Mouse (Mus musculus) cerebellum, adult 18-20 months (tissue): ENCODE results near the gene Hist1h1c.
A peak's percentile ranks its signal among the peaks of the same experiment; 100 is the strongest.
"Not testable (repeated sequence)": the region's sequence is repeated elsewhere in the genome, so short reads cannot be mapped to it uniquely, and the experiment has no call there.

ENCODE experiments used
- DNase-seq, 2 experiments: peaks; one replicate each; pipeline ENCODE4 v3.0.0; 2021

Hist1h1c gene

DNA sequence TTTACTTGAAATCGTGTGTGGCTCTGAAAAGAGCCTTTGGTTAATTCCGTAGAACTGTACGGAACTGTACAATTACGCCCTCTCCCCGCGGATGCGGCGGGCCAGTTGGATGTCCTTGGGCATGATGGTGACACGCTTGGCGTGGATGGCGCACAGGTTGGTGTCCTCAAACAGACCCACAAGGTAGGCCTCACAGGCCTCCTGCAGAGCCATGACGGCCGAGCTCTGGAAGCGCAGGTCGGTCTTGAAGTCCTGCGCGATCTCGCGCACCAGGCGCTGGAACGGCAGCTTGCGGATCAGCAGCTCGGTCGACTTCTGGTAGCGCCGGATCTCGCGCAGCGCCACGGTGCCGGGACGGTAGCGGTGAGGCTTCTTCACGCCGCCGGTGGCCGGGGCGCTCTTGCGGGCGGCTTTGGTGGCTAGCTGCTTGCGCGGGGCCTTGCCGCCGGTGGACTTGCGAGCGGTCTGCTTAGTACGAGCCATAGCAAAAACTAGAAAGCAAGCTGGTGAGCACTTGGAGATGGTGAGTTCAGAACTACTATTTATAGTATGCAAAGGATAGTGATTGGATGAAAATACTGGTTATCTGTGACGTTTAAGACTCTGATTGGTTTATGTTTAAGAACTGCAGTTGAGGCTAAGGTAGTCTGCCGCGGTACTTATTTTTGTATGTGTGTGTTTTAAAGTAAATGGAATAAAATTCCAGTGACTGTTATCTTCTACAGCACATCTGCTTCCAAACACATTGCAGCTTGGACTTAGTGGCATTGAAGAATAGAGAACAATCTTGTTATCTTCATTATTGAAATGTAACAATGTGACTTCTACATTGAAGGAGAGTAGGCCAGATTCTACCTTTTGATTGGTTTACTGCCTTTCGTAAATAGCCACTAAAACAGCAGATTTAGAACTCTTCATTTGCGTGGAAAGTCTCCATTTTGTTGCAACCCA is 23.5 kb downstream of the Hist1h1c start, which contains the start of gene Hist1h3a:
Gene Hist1h3a (minus strand): TSS at position 516 of the 951 bp plus-strand sequence.
- DNase-seq: peak; percentile 59 to 71

DNA sequence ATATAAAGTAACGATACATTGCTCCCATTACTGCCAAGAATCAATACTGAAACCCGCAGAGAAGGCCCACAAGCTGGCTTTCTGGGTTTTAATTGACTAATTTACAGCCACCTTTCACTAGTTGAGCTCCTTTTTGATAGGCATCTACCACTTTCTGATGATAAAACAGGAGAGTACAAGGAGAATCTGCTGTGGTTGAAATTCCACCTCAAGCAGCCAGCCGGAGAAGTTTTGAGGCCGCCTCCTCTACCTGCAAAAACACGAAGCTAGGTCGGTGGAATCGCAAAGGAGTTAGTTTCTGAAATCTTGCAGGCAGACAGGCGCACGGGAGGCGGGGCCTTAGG is 24.6 kb downstream of the Hist1h1c start:
- DNase-seq: peak in 1 of 2 experiments; percentile 70

DNA sequence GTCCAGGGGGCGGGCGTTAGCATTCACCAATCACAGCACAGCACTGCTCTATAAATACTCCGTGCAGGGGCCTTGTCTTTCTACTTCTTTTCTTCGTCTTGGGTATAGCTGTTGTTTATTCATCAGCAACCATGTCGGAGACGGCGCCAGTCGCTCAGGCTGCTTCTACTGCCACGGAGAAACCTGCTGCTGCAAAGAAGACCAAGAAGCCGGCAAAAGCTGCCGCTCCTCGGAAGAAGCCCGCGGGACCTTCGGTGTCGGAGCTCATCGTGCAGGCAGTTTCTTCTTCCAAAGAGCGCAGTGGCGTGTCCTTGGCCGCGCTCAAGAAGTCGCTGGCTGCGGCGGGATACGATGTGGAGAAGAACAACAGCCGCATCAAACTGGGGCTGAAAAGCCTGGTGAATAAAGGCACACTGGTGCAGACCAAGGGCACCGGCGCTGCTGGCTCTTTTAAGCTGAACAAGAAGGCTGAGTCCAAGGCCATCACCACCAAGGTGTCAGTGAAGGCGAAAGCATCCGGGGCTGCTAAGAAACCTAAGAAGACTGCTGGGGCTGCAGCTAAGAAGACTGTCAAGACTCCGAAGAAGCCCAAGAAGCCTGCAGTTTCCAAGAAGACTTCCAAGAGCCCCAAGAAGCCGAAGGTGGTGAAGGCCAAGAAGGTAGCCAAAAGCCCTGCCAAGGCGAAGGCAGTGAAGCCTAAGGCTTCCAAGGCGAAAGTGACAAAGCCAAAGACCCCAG is 25.1 kb downstream of the Hist1h1c start, which contains the start of gene Hist1h1a:
Gene Hist1h1a (plus strand): TSS at position 81 of the 738 bp plus-strand sequence.
- DNase-seq: peak in 1 of 2 experiments; percentile 77

DNA sequence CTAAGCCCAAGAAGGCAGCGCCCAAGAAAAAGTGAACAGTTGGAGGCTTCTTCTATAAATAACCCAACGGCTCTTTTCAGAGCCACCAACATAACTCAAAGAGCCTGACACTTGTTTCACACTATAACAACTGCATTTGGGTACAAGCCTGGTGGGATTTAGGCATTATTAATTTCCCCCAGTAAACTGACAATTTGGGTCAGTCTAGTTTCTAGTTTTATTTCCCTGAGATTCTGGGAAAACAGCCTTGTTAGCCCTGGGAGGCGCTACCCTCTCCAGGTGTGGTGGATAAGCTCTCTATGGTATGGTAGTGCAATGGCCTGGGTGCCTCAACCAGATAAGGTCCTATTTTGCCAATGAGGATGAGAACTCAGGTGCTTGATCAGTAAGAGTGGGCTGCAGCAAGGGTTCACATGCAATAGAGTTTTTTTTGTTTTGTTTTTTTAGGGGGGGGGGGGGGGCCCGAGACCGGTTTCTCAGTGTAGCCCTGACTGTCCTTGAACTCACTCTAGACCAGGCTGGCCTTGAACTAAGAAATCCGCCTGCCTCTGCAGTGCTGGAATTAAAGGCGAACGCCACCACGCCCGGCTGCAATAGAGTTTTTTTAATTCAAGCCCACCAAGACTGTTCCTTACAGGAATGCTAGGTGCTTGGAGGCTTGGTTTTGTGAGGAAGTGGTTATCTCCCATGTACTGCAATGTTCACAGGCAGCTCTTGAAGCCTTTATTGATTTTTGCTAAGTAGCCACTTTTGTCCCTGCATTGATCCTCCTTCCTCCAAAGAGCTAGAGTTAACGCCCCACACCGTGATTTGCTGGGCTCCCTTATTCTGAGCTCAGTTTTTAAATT is 25.9 kb downstream of the Hist1h1c start:
- no peak for DNase-seq

DNA sequence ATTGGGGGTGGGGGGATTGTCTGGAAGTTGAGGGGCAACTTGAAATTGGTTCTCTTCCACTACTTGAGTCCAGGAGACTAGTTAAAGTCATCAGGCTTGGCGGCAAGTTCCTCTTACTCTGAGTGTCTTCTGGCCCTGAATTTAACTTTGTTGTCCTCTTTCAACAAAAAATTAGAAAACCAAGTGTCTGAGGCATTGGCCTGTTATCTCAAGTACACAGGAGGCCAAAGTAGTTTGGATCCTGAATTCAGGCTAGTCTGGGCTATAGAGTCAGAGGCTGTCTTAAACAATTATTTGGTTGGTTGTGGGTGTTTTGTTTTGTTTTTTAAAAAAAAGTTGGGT is 26.5 kb downstream of the Hist1h1c start:
- DNase-seq: no peak

DNA sequence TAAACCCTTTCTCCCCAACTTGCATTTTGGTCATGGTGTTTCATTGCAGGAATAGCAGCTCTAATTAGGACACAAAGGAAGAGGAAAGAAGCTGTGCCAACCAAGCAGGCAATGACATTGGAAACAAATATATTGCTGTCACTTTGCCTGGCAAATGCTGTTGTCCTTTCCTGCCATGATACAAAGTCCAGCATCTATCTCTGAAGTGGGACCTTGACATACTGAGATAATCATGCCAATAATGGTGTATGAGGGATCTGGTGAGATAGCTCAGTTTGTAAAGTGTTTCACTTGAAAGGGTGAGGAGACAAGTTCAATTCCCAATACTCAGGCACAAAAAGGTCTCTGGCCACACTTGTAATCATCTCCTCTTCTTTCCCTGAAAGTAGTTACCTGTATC is 28.2 kb downstream of the Hist1h1c start:
- DNase-seq: no peak

DNA sequence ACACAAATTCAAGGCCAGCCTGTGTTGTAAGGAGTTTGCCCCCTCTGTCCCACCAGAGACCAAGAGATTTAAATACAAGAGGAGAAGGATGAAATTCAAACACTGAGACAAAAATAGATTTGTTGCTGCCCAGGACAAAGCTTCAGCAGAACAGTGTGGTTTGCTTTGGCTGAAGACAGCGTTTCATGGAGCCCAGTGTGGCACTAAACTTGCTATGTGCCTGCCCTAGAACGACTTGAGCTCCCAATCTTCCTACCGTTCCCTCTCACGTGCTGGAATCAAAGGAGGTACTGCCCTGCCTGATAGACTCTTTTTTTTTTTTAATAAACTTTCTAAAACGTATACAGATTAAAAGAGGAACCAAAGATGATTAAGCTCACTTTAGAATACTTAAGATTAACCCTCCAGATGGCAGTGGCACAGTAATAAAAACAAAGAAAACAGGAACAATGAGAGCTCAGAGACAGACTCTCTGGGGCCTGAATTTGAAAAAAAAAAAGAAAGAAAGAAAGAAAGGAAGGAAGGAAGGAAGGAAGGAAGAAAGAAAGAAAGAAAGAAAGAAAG is 30.3 kb downstream of the Hist1h1c start:
- no peak for DNase-seq

DNA sequence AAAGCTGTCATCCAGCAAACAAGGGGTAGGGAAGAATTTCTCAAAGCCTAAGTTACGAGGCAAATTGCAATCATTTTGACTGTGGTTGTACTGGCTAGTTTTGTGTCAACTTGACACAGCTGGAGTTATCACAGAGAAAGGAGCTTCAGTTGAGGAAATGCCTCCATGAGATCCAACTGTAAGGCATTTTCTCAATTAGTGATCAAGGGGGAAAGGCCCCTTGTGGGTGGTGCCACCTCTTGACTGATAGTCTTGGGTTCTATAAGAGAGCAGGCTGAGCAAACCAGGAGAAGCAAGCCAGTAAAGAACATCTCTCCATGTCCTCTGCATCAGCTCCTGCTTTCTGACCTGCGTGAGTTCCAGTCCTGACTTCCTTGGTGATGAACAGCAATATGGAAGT is 31.0 kb downstream of the Hist1h1c start, which contains the start of gene Trim38:
Gene Trim38 (plus strand): TSS at position 301 of the 400 bp plus-strand sequence.
- not testable (repeated sequence) for DNase-seq

DNA sequence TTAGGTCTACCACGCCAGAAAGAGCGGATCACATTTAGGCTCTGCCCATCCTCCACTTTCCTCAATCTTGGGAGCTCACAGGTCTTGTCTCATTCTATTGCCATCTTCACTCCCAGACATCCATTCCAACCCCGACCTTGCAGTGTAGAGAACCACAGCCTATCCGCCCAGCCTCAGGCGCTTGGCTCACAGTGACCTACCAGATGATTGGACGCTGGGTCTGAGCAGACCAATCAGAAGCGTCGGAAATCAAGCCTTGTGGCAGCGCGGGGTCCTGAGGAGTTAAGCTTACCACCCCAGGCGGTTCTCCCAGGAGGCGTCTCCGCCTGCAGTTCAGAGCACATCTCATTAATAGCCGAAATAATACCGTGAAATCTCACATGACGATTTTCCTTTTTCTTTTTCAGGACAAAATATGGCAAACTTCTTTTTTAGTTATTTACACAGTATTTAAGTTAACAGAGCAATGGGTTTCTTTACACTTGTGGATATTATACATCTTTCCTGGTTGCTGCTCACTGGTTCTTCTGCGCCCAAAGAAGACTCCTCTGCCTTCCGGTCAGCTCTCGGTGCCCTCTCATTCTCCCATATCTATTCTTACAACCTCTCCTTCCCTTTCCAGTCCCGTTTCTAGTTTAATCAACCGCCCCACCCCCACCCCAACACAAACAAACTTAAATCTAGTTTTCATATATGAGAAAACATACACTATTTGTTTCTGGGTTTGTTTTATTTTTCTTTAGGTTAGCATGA is 34.1 kb downstream of the Hist1h1c start:
- DNase-seq: peak in 1 of 2 experiments; percentile 12

DNA sequence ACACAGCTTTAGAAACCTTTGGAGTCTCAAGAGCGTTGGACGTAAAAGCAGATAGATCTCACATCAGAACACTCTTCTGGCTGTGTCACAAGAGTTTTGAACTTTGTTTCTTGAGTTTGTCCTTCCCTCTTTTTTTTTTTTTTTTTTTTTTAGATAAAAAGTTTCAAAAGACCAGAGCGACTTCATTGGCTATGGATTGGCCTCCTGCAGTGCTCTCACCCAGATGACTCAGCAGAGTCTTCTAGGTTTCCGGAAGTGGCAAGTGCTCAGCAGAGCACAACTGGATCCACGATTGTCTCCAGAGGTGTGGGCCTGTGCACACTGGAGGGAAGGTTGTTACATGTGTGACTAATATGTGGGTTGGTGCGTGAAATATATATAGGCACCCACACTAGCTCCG is 39.7 kb downstream of the Hist1h1c start:
- DNase-seq: no peak

DNA sequence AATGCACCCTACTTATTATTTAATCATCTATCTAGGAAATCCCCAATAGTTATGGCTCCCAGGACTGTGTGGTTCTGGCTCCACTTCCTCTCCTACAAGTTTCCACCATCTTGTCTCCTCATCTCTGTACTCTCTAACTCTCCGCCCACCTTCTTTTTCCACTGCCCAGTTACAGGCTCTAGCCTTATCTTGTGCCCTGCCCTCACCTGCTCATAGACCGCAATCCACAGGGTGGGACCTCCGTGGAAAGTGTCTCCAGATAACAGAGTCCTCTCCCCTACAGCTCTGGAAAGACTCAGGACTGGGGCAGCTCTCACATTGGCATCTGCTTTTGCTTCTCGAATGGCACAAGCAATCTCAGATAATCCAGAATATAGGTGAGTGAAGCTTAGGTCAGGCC is 40.4 kb downstream of the Hist1h1c start:
- DNase-seq: no peak
